Mouse (Mus musculus): ENCODE measurements around the gene Spryd7. TPM values are rescaled to one million over a fixed set of nuclear protein-coding genes. Genes with fewer than 3 reads are reported as not detected.
"Not testable (repeated sequence)": the region's sequence is repeated elsewhere in the genome, so short reads cannot be mapped to it uniquely, and the experiment has no call there.

The Spryd7 gene
- polyA plus RNA-seq (2015; fragmentation: Nextera tagmentation; extraction: Ambion mirVana) = 24.0 and 25.5 TPM in 2 replicates

DNA sequence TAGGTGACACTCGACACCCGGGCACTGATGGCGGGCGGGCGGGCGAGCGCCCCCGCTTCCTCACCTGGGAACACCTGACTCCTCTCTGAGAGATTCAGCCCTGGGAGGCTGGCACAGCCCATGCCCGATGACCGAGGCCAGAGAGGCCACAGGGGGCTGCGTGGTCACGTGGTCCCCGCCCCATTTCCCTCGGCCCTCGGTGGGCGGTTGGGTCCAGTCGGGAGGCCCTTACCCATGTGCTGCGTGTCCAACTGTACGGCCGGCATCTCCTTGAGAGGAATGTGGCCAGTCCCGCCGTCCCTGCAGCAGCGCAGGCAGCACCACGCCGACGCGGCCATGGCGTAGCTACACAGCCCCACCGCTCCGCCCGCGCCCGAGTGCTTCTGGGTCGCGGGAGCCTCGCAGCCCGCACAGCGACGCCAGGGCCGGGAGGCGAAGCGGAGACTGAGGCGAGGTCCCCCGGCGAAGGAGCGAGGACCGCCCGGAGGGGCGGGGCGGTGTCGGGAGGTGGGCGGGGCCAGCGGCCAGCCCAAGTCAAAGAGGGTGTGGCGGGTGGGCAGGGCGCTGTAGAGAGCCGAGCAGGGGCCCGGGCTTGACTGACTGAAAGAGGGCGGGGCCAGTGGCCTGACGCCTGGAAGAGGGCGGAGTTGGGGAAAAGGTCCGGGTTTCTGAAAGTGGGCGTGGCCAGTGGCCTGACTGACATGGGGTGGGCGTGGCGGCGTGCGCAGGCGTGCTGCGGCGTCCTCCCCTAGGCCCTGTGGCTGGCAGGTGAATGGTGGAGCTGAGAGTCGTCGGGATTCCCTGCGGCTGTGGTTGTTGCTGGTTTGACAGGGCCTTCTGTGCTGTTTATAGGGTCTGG, at the start of gene Spryd7:
TSS of gene Spryd7 (minus strand) at position 598 of the 859 bp plus-strand sequence.
- H3K27me3 ChIP-seq (replicated peaks) = no peaks in the 10 kb centered on the region
- peak; percentile 98 for ATAC-seq
- peak within 1 kb of the TSS; percentile 91 for H3K27ac ChIP-seq
- peak within 1 kb of the TSS; percentile 76 for H3K9ac ChIP-seq
- WGBS = under 1% methylated on average over 70 of the region's 72 CpGs
- peak within 1 kb of the TSS; percentile 91 for H3K4me2 ChIP-seq (replicated peaks)
- no peaks in the 10 kb centered on the region for H3K36me3 ChIP-seq
- peak within 1 kb of the TSS; percentile 72 for H3K4me3 ChIP-seq (replicated peaks)
- no peaks in the 10 kb centered on the region for H3K4me1 ChIP-seq (replicated peaks)
- H3K9me3 ChIP-seq = no peaks in the 10 kb centered on the region

DNA sequence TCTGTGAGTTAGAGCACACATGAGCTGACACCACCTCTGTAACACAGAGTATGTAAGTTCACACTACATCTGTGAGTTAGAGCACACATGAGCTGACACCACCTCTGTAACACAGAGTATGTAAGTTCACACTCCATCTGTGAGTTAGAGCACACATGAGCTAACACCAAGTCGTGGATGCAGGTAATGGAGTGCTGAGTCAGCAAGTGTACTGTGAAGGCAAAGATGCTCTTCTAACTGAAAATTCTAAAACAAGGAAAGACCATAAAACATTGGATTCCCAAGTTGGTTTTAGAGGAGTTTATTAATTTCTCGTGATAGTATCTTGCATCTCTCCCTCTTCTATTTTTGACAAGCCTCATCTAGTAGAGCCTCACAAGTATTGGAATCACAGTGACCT, 49.4 kb upstream of the Spryd7 start:
- H3K9ac ChIP-seq; H3K27me3 ChIP-seq (replicated peaks); H3K36me3 ChIP-seq; H3K4me1 ChIP-seq (replicated peaks); ATAC-seq; H3K27ac ChIP-seq; H3K4me2 ChIP-seq (replicated peaks); H3K4me3 ChIP-seq (replicated peaks); H3K9me3 ChIP-seq: not testable (repeated sequence)
- 87% methylated on average over 2 of the region's 2 CpGs for whole genome bisulfite sequencing

DNA sequence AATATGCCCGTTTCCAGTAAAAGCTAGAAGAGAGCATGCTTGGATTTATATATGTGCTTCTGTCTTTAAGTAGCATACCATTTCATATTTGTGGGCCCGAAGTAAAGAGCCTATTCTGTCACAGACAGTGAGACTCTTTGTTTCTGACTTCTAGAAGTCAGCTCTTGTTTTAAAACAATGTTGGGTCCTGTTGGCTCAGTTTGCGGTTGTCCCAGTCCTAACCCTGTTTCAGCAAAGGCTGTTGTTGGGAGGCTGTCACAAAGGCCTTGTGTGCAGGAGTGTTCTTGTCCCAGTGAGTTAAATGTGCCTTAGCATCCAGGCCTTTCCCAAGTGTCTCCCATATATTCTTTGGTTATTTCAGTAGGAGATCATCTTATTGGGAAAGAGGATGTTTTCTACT, 47.4 kb upstream of the Spryd7 start:
- H3K36me3 ChIP-seq = no peaks in the 10 kb centered on the region
- H3K9ac ChIP-seq = no peak overlapping the region
- no peak overlapping the region for H3K4me2 ChIP-seq (replicated peaks)
- H3K4me1 ChIP-seq (replicated peaks) = peaks cover 6% of the 10 kb centered on the region; the same call in 1 of the 2 replicates
- H3K4me3 ChIP-seq (replicated peaks) = no peak overlapping the region
- WGBS = 84% methylated on average over 3 of the region's 3 CpGs
- no peaks in the 10 kb centered on the region for H3K9me3 ChIP-seq
- no peaks in the 10 kb centered on the region for H3K27me3 ChIP-seq (replicated peaks)
- no peak for ATAC-seq
- no peak overlapping the region for H3K27ac ChIP-seq

DNA sequence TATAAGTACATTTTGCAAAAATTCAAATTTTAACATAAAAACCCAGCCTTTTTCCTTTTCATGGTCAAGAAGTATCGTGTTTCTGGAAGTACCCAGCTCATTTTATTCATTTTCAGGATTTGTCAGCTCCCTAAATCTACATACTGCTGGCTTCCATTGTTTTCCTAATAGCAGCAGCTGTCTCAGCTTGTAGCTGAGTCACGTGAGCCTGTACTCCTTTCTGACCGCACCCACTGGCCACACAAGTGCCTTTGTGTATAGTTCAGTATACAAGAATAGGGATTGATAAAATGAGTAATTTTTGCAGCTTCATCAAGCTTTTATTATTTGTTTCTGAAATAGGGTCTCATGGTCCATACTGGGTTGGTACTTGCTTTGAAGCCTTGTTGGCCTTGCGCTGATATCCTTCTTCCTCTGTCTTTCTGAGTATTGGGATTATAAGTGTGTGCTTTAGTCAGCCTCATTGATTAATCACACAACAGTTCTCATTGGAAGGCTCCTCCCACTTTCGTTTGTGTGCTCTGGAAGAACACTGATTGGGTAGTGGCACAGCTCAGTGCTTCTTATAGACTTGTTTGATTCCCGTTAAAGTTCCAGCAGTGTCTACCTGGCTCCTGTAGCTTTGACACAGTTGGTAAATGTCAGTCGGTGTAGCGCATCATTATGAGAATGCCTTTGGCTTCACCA, 46.5 kb upstream of the Spryd7 start:
- no peak for ATAC-seq
- Histone ChIP-seq H3K4me2 (replicated peaks) (no peak overlapping the region), H3K9ac (no peak overlapping the region), H3K27ac (no peak overlapping the region), H3K36me3 (no peaks in the 10 kb centered on the region), H3K4me1 (replicated peaks) (peaks cover 6% of the 10 kb centered on the region; the same call in 1 of the 2 replicates), H3K9me3 (no peaks in the 10 kb centered on the region), H3K27me3 (replicated peaks) (no peaks in the 10 kb centered on the region), H3K4me3 (replicated peaks) (no peak overlapping the region)
- WGBS = 82% methylated on average over 8 of the region's 8 CpGs

DNA sequence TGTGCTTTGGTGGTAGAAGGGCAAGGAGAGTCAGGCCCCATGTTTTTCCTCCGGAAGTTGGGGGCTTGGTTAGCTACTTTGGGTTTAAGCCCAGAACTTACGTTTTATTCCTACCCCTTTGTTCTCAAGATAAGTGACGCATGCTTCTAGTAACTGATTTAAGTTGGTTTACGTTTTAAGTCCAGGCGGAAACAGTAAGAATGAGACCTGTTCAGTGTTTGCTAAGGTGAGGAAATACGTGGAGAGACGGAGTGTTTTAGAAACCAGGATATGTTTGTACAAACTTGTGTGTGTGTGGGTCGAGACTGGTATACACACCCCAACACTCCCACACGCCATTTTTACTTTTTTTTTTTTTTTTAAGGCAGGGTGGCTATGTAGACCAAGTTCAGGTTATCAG, 44.7 kb upstream of the Spryd7 start:
- Histone ChIP-seq H3K27me3 (replicated peaks) (no peaks in the 10 kb centered on the region), H3K9ac (no peak overlapping the region), H3K27ac (no peak overlapping the region), H3K36me3 (no peaks in the 10 kb centered on the region), H3K9me3 (no peaks in the 10 kb centered on the region), H3K4me2 (replicated peaks) (no peak overlapping the region), H3K4me3 (replicated peaks) (no peak overlapping the region), H3K4me1 (replicated peaks) (peaks cover 6% of the 10 kb centered on the region; the same call in 1 of the 2 replicates)
- ATAC-seq = no peak
- 65% methylated on average over 9 of the region's 9 CpGs for WGBS

DNA sequence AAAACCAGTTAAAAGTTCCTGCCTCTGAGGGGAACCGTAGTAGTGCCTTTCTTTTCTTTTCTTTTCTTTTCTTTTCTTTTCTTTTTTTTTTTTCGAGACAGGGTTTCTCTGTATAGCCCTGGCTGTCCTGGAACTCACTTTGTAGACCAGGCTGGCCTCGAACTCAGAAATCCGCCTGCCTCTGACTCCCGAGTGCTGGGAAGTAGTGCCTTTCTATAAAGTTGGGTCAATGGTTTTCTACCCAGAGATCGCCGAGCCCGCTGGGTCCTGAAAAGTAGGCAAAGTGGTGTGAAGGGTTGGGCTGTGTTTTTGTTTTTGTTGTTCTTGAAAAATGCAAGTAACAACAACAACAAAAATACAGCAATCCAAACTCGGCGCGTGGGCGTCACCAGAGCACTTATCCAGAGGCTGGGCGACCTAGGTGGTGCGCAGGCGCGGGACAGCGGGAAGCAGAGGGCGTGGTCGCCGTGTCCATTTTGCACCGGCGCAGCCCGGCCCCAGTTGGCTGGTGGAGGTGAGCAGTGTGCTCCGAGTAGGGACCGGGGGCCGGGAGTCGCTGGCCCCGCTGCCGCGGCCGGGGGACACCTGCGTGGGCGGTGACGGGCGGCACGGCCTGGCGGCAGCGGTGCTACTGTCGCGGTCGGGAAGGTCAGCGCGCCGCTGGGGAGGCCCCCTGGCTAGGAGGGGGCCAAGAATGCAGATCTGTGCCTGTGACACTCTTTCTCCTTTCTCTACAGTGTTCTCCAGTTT, 42.5 kb upstream of the Spryd7 start:
- WGBS = 3% methylated on average over 44 of the region's 44 CpGs
- no peaks in the 10 kb centered on the region for H3K36me3 ChIP-seq
- H3K27ac ChIP-seq = peak overlapping the region; percentile 60; the same call in 1 of the 2 replicates
- peak overlapping the region; percentile 60 for H3K4me2 ChIP-seq (replicated peaks)
- peak; percentile 98 for ATAC-seq
- peaks cover 6% of the 10 kb centered on the region; the same call in 1 of the 2 replicates for H3K4me1 ChIP-seq (replicated peaks)
- H3K4me3 ChIP-seq (replicated peaks) = peak overlapping the region; percentile 88
- H3K27me3 ChIP-seq (replicated peaks) = no peaks in the 10 kb centered on the region
- no peaks in the 10 kb centered on the region for H3K9me3 ChIP-seq
- H3K9ac ChIP-seq = peak overlapping the region; percentile 88

DNA sequence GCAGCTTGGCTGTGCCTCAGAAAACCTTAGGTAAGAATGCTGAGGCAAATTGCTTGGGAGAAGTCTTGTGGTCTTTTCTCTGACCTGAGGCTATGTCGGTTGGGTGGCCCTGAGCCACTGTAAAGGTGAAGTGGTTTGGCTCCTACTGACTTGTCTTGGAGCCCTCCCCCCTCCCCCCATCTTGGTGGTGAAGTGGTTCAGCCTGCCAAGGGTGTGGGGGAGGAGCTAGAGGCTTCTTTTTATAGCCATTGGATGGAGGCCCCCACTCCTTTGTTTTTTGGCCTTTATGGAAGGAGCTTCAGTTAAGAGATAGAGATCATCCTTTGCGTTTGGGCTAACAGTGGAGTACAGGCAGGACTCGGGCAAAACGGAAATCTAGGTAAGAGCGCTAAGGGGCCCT, 41.3 kb upstream of the Spryd7 start, which contains the start of gene Trim13:
TSS of gene Trim13 (plus strand) at position 280 of the 400 bp plus-strand sequence.
- Histone ChIP-seq H3K4me2 (replicated peaks) (peak within 1 kb of the TSS; percentile 60), H3K27ac (no peak within 1 kb of the TSS), H3K4me3 (replicated peaks) (peak within 1 kb of the TSS; percentile 88), H3K4me1 (replicated peaks) (peaks cover 6% of the 10 kb centered on the region; the same call in 1 of the 2 replicates), H3K9ac (no peak within 1 kb of the TSS), H3K27me3 (replicated peaks) (no peaks in the 10 kb centered on the region), H3K36me3 (no peaks in the 10 kb centered on the region), H3K9me3 (no peaks in the 10 kb centered on the region)
- ATAC-seq = no peak
- 60% methylated on average over 5 of the region's 5 CpGs for WGBS

DNA sequence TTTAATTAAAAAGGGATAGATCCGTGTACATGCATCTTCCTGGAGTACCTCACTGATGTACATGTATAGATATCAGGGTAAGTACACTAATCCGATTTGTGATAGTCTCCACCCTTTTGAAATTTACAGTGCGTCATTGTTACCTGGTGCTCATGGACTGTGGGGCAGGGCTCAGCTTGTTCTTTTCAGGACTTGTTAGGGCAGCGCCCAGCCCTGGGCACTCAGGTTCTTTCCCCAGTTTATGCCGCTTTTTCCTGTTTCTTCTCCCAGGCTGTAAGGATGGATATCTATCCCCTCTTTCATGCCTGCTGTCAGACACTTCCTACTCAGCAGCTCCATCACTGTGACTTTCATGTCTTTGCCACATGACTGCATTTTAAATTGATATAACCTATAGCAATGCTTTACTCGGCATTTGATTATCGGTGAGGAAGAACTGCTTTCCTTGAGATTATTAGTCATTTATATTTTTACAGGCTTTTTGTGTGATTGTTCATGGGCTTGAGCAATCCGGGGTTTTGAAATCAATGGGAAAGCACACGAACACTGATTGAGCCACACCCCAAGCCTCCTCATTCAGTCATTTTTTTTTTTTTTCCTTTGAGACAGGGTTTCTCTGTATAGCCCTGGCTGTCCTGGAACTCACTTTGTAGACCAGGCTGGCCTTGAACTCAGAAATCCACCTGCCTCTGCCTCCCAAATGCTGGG, 40.2 kb upstream of the Spryd7 start:
- Histone ChIP-seq H3K4me1 (replicated peaks) (peaks cover 6% of the 10 kb centered on the region; the same call in 1 of the 2 replicates), H3K9ac (no peak overlapping the region), H3K9me3 (no peaks in the 10 kb centered on the region), H3K4me3 (replicated peaks) (no peak overlapping the region), H3K36me3 (no peaks in the 10 kb centered on the region), H3K4me2 (replicated peaks) (no peak overlapping the region), H3K27me3 (replicated peaks) (no peaks in the 10 kb centered on the region), H3K27ac (no peak overlapping the region)
- ATAC-seq = no peak
- 80% methylated on average over 9 of the region's 9 CpGs for WGBS

DNA sequence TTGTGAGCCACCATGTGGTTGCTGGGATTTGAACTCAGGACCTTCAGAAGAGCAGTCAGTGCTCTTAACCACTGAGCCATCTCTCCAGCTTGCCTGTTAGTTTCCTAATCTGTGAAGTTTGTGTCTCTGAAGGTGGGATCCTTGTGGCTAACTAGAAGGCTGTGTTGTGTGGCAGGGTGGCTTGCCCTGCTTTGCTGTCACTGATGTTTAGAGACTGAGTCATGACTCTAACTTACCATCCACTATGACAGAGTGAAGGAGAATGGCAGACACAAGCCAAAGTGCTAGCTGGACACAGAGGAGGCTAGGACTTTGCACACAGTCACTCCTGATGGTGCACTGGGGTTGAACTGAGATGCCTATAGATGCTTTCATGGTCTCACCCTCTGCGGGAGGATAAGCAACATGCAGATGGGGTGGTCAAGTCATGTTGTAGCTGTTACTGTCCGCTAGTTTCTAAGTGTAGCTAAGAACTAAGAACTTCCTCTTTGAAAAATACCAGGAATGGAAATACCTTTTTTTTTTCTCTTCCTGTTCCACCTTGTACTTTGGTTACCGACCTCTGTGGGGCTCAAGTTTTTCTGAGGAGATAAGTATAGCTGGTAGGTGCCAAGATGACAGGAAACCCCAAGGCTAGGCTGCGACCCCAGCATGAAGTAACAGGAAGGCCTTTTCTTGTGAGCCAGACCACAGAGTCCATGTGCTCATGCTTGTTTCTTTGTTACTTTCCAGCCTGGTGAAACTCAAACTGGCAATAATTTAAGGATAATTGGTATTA, 32.8 kb upstream of the Spryd7 start:
- ATAC-seq = no peak
- Histone ChIP-seq H3K4me2 (replicated peaks) (no peak overlapping the region), H3K27ac (no peak overlapping the region), H3K4me1 (replicated peaks) (no peaks in the 10 kb centered on the region), H3K9ac (no peak overlapping the region), H3K27me3 (replicated peaks) (no peaks in the 10 kb centered on the region), H3K36me3 (no peaks in the 10 kb centered on the region), H3K9me3 (no peaks in the 10 kb centered on the region), H3K4me3 (replicated peaks) (no peak overlapping the region)
- 72% methylated on average over 4 of the region's 4 CpGs for WGBS

DNA sequence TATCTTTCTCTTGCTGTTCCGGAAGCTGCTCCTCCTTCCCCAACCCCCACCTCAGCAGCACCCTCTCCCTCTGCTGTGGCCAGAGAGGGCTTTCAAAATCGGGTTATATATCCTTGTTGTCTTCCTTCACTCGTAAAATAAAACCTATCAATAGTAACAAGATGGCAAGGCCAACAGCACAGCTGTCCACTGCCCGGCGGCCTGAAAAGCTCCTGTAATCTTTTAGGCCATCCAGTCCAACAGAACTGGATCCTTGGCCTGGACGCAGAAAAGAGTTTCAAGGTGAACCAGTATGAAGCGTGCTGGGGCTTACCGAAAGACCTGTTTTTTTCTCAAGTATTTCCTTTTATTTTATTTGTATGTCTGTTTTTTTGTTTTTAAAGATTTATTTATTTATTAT, 19.3 kb upstream of the Spryd7 start:
- Histone ChIP-seq H3K27me3 (replicated peaks) (no peaks in the 10 kb centered on the region), H3K9me3 (no peaks in the 10 kb centered on the region), H3K4me3 (replicated peaks) (no peak overlapping the region), H3K27ac (no peak overlapping the region), H3K4me1 (replicated peaks) (0 out of 2 replicates have a peak, but pooled peaks cover 2% of the 10 kb centered on the region), H3K36me3 (no peaks in the 10 kb centered on the region), H3K4me2 (replicated peaks) (no peak overlapping the region), H3K9ac (no peak overlapping the region)
- ATAC-seq = no peak
- WGBS = 86% methylated on average over 8 of the region's 8 CpGs

DNA sequence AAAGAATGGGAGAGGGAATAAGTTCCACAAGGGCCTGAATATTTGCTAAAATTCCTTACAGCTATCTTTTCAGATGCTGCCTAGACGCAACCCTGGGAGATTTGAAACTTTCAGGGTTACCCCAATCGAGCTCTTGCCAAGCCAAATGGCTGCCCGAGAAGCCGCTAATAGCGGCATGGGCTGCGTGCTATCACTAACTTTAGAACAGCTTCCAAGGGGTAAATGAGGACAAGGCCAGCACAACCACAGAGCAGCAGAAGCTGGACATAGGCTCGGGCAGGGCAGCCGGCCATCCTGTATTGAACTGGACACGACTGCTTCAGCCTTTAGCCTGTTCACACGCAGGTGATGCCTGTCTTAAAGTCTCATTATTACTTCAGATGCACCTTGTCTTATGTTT, 18.4 kb upstream of the Spryd7 start:
- Histone ChIP-seq H3K4me1 (replicated peaks) (0 out of 2 replicates have a peak, but pooled peaks cover 2% of the 10 kb centered on the region), H3K4me3 (replicated peaks) (no peak overlapping the region), H3K9ac (no peak overlapping the region), H3K27ac (no peak overlapping the region), H3K36me3 (no peaks in the 10 kb centered on the region), H3K4me2 (replicated peaks) (no peak overlapping the region), H3K27me3 (replicated peaks) (no peaks in the 10 kb centered on the region), H3K9me3 (no peaks in the 10 kb centered on the region)
- WGBS = 88% methylated on average over 10 of the region's 10 CpGs
- no peak for ATAC-seq
